Mouse (Mus musculus) layer of hippocampus, adult 18-20 months (tissue): ENCODE results near the gene Lmo3. TPM values are rescaled to one million over a fixed set of nuclear protein-coding genes. Genes with fewer than 3 reads are reported as not detected.

Experiments
- DNase-seq, 2 experiments: peaks; one replicate each; pipeline ENCODE4 v3.0.0; 2022; ENCODE audit warnings: low spot score in 2 of 2
- long read RNA-seq: library from polyadenylated mRNA; stranded (forward); transcript quantifications from one replicate; pipeline ENCODE4 v2.0.0, GENCODE M21; 2021
- total RNA-seq, 2 experiments: library from RNA; stranded (reverse); gene quantifications; 2 replicates each; pipeline ENCODE4 v1.2.3; 2021

The Lmo3 gene
- total RNA-seq = 100 to 1,000 TPM; 201 to 215 TPM
- long read RNA-seq, transcript Lmo3-202 (5 exons, 1,048 nt) = minor isoform, 11 of 223 reads
- long read RNA-seq, transcript Lmo3-206 (4 exons, 1,331 nt) = major isoform, 170 of 223 reads
- long read RNA-seq, transcript Lmo3-207 (4 exons, 2,425 nt) = minor isoform, 12 of 223 reads
- long read RNA-seq, partial matches to known transcripts = 5 of 223 reads
- long read RNA-seq, other reads (novel, unspliced or antisense) = 24 of 223 reads

DNA sequence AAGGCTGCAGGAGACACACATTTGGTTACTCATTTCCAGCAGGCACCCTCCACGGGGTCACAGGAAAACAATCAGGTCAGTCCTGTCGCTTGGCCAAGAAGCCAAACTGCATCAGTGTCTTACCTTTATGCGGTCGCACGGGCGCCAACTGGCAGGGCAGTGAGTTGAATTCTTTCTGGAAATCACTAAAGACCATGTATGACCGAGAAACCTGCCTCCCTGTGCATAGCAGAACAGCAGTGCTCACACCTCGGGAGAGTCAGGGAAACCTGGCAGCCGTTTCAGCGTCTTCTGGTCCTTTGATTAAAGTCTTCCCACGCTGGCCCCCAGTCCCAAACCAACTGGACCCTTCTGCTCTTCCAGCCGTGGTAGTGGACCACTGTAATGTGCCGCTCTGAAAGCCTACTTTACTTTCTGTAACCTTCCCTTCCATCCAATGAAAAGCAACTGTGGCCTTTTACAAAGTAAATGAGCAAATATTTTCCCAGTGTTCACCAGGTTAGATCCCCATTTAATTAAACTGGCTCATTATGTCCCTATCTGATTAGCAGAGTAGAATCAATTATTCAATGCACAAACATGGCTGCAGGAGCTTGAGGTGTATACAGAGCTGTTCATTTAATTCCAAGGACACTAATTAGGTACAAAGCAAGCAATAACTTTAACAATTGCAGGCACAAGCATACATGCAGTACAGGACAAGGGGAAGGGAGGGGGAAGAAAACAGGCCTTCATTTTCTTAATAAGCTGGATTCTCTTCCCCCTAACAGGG, at the start of gene Lmo3:
TSS of gene Lmo3 (minus strand) at position 235 of the 772 bp plus-strand sequence.
- DNase-seq = no peak

DNA sequence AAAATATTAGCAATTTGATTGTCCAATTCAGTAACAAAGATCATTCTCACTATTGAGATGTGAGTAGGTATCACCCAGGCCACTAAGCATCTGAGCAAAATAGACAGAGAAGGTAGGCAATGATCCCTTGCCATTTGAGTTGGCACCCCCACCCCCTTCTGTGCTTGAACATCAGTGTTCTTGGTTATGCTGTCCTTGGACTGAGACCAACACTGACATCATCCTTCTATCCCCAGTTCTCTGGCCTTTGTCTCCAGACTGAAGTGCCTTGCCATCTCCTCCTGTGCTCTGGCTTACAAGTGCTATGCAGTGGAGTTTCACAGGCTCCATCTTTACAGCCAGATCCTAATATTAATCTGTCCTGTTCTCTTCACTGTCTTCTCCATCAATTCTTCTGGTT, 39.0 kb upstream of the Lmo3 start:
- DNase-seq = no peak

DNA sequence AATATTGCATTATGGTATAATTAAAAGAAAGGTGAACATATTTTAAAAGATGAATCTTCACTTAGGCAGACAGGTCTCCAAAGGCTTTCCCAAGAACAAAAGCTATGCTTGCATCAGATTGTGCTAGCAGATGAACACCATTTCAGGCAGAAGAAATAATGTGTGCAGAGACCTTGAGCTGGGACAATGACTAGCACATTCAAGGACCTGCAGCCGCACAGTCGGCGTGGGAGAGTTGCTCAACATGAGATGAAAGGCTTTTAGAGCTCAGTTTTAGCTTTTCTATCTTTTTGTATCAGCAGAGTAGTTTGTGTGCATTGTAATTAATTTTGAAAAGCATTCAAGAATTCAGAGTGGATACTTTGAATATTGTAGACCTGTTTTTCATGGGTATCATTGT, 36.6 kb upstream of the Lmo3 start:
- no peak for DNase-seq

DNA sequence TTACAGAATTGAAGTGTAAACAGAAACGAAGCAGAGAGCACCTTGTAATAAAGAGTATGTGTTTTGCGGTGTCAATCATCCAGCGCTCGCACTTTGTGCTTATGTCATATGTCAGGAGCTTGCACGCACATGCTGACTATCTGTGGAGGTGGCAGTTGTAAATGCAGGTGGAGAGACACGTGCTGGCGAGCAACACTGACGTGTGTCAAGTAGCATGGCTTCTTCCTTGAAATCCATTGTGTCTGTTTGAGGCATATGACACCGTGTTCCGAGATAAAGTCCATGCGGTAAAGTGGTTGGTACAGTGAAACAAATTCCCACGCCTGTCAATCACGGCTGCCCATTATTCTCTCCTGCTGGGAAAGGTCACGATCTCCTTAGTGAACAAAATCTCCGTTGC, 15.2 kb upstream of the Lmo3 start:
- no peak for DNase-seq

DNA sequence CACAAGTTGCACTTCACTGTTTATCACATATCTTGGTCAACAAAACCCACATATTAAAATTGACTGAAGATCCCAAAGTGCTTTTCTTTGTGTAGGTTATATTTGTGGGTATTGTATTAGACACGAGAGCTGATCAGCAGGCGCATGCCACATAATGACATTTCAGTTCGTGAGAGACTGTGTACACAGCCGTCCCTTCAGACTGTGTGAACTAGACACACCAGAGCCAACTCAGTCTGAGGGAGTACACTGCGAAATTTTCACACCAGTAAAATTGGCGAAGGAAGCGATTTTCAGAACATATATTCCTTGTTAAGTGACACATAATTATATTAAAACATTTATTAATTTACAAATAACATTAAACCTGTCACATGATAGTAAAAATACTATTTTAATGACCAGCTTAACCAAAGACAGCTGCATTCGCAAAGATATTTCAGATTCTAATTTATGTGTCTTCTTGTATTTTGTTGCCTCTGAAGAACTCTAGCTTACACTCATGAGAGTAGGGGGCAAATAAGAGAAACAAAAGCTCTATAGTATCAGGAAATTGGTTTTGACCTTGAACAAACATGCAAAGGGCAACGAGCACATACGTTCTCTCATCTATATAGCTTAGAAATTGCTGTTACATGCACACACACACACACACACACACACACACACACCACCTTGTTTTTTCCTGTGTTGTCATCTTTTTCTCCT, 14.4 kb upstream of the Lmo3 start:
- no peak for DNase-seq

DNA sequence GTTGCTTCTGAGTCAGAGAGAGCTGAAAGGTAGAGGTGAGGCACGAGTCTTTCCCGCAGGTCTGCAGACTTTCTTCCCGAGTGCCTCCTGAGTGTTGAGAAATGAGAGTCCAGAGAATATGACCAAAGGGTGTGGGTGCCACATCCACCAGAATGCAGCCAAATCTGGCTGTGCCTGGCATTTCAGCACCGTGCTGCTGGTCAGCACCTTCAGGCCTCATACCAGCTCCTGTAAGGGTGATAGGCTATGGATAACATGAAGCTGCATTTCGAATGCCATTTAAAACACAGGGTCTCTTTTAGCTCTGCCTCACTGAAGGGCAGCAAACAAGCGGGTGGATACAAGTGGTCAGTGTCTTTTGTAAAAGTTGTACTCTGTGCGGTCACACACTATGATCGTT, 1.5 kb upstream of the Lmo3 start:
- DNase-seq = no peak

DNA sequence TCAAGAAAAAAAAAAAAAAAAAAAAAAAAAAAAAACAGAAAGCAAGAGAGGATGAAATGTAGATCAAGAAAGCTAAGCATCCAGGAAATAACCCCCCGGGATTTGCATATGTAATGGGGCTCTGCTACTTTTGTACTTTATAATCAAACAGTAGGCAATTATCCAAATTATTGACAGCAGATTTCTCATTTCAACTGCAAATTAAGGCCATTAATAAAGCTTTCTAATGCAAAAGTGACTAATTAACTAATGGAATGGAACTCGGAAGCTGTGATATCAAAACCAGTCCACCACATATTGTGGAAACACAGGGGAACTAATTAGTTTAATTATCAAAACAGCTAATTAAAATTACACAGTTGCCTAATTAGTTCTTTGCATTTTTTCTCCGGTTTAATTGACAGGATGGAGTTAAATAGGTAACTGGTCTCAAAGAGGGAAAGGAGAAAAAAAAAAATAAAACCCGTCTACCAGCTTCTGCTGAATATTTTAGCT, 785 bp upstream of the Lmo3 start:
- DNase-seq = no peak

DNA sequence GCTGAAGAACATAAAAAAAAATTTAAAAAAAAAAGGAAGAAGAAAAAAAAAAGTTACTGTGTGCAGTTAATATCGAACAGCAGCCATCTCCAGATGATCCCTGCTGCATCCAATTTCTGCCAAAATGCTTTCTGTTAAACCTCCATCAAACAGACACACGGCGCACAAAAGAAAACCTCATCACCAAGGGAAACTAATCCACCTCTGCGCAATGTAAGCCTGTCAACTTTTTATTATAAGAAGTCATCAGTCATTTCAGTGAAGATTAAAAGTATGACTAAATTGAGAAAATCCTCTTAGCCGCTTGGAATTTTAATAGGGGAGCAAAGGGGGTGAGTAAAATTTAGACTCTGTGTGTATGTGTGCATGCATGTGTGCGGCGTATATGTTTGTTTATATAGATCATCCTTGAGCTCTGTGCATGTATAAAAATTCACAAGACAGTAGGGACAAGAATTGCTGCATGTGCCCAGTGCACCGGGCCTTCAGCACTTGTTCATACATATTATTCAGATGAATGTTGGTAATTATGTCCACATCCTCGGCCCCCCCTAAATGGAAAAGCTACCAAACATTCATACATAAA, 1.2 kb downstream of the Lmo3 start:
- DNase-seq = no peak

DNA sequence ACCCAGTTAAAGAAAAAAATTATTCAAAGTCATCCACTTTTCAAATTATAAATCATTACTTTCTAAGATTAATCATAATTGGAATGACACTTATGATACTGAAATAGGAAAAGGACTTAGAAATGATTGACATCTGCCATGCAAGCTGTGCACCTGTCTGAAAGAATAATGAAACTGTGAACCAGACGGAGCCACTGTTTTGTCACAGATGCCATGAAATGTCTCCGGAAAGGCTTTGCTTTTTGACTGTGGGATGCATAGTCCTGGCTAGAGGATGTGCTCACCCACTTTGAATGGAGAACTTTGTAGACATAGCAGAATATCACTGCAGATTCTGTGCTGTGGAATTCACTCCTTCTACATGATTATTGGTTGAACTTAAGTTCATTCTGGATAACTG, 18.4 kb downstream of the Lmo3 start:
- DNase-seq = peak; percentile 5 to 64

DNA sequence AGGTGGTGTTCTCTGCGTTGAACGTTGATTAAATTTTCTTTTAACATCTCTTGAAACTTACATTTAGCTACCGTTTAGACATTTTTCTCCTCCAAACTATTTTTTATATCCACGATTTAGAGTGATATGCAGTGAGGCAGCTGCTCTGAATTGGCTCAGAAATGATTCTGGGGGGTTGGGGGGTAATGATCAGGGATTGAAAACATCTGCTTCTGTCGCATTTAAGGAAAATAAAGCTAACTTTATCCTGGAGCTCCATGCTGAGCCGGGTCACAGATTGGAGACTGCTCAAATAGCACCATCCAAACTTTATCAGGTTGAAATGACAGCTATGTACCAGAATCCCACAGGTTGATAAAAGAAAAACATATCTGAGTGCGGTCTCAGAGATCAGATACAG, 29.6 kb downstream of the Lmo3 start:
- no peak for DNase-seq

DNA sequence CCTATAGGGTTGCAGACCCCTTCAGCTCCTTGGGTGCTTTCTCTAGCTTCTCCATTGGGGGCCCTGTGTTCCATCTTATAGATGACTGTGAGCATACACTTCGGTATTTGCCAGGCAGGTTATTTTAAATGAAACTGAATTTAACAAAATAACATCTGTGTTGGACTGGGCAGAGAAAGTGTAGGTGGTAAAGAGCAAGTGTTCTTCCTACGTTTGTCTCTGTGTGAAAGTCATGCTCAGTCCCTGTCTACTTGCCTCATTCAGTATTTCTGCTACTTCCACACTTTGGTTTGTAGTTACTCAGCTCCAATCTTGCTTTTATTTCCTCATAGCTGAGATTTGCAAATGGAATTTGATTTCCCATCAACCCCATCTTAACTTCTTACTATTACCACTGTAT, 46.9 kb downstream of the Lmo3 start:
- no peak for DNase-seq

DNA sequence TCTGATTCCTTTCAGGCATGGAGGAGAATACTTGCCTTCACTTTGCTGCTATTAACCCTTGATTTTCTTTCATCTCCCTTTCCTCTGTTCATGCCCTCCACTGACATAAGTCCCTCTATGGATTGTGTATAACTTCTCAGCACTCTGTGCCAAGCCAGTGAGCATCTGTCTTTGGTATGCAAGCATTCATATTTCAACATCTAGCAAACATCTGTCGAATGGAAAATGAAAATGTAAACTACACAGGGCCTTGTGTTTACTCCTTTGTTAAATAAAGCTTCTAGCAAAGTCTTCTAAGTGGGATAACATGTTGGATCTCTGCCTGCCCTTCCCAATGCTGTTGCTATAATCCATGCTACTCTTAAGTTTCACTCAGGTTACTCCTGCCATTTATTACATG, 75.1 kb downstream of the Lmo3 start:
- no peak for DNase-seq

DNA sequence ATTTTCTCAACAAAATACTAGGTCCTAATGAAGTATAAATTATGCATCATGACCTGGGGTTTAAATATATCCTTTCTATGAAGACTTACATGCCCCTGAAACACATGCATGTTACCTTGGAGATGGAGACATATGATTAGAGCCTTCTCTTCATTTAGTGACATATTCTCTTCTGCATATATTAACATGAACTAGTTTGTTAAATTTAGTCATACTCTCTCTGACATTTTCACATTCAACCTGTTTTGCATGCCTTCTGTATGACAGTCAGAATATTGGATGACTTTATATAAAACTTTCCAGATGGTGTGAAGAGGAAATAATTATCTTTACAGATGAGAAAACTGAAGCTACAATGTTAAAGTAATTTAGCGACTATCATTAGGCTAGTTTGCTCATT, 77.8 kb downstream of the Lmo3 start:
- DNase-seq = no peak

DNA sequence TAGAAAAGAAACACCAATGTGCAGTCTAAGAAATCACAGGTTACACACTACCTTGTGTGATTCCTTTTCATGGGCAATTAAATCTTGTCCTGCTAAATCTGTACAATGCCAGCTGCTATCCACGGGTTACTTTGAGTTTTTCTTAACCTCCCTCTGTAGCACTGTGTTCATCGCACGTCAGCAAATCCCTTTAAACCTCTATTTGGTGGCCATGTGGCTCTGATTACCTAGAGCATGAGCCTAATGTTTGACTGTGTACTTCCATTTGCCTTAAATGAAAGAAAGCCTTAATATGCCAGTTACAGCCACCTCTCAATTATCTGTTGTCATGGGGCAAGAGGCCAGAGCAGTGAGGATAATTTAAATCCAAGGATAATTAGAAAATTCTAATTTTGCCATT, 98.9 kb downstream of the Lmo3 start:
- no peak for DNase-seq

DNA sequence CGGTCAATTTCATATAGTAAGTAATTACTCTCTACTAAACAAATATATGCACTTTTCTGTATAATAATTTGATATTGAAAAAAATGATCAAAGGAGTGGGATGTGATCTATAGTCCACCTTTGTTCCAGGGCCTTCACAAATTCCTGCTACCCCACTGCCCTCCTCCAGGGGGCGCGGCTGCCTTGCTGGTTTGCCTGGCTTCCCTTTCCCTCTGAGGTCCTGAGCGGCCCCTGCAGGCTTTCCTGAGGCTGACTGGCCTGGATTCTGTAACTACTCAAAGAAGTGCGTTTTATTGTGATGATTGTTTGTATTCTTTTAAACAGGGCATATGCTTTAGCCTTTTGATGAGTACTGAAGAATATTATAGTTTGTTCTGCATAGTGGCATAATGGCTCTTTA, 104.2 kb downstream of the Lmo3 start:
- peak; percentile 54 to 81 for DNase-seq

DNA sequence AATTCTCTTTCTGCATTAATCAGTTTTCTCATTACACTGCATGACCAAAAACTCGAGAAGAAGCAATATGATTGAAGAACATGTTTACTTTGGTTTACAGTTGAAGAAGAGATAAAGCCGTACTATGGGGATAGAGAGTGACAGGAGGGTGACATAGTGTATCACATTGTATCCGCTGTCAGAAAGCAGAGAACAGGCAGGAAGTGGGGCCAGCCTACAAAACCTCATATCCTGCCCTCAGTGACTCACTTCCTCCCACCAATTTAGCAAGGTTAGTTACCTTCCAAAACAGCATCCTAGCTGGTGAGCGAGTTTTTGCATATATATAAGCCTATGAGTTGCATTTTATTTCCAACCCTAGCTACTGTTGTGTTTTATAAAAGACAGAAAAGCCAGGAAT, 112.6 kb downstream of the Lmo3 start:
- no peak for DNase-seq

DNA sequence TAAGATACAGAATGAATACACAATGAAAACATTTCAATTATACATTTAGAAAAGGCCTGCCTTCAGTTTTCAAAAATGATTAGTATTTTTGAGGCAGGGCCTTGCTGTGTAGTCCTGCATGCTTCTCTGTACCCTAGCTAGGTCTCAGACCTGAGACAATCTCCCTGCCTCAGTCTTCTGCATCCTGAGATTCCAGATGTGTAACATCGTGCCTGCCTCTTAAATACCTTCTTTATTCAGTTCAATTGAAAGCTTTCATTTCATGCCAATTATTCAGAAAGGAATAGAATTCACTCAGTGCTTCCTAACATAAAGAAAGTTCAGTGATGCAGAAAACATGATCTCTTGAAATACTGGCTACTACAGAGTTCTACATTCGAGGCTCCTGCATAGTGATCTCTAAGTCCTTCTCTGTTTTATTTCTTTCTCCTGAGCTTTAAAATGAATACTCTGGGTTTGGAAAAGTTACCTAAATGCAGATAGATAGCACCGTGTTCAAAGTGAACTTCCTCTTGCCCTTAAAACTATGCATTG, 137.2 kb downstream of the Lmo3 start:
- no peak for DNase-seq

DNA sequence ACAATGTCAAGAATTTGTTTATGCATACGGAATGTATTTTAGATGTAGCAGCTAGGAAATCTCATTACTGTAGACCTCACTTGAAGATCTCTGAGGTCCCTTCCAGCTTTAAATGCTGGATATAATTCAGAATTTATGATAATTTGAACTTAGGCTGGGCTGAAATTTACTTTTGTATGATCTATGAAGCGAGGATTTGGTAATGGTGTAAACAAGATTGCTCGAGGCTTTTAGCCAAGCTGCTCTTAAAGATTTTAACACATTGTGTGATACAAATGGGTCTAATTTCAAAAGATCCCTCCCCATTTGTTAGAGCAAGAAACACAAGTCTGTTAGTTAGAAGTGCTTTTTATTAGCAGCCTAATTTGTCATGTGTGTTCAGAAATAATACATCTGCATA, 144.4 kb downstream of the Lmo3 start:
- no peak for DNase-seq

DNA sequence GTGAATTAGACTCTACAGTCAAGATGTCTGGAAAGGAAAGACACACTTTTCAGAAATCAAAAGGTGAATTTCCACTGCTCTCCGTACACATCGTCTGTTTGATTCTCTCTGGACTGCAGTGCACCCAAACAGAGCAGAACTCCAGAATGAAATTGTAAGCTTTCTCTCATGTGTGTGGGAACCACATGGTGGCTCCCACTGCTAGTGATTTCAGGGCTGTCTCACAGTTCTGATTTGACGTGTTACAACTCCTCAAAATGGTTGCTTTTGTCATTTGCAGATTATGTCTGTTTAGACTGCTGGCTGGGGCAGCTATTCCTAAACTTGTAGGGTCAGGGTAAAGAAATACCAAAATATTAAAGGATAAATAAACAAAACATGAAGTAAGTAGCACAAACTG, 145.0 kb downstream of the Lmo3 start:
- DNase-seq = peak in 1 of 2 experiments; percentile 47

DNA sequence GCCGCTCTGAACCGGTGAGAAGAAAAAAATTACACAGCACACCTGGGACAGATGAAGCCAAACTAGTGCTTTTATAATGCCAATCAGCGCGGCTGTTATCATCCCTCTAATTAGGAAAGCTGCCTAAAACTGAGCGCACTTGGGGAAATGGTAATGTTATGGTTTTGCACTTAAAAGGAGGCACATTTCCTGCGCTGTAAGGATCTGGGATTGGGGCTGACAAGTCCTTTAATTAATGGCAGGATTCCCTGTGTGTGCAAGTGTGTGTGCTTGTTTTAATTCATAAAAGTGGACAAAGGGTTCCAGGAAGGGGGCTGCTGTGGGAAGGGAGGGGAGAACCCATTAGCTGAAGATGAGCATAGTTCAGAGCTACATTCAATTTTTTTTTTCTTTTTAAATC, 154.4 kb downstream of the Lmo3 start:
- DNase-seq = no peak

DNA sequence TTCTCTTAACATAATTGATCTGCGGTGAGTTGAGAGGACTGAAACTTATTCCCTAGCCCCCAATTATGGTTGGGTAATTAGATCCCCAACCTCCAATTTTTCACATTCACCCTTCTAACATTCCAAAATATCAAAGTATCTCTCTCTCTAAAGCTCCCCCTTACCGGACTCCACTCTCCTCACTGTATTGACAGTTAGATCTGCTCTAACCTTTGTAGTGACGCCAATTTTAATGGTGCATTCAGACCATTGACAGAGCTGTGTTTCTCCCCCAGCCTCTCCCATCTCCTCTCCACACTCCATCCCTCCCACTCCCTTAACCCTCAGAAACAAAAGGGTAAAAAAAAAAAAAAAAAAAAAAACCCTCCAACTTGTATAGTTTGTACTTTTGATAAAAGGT, 154.9 kb downstream of the Lmo3 start:
- no peak for DNase-seq
